Mouse (Mus musculus): ENCODE results near the gene Mef2b. TPM values are rescaled to one million over a fixed set of nuclear protein-coding genes. Genes with fewer than 3 reads are reported as not detected.

Mef2b gene
- polyA plus RNA-seq, 1 experiment, result 0.31 TPM

DNA sequence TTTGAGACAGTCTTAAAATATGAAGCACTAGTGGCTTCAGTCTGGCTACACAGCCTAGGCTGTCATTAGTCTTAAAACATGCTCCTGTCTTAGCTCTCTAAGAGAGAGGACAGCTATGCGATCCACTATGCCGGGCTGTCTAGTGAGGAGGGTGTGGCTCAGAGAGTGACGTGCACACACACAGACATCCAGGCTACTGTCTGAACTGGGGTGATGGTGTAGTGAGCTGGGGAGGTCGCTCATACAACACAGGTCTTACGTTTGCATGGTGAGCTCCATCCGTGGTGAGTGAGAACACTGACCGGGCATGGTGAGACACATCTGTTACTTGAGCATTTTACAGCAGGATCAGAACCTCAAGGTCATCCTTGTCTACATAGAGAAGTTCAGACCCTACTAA lies 31.7 kb downstream of the Mef2b start:
- Histone ChIP-seq H3K4me3 (replicated peaks; ENCODE audit: extremely low read depth, low read depth, low read length) (no peak overlapping the region), H3K4me1 (ENCODE audit: control insufficient read depth, insufficient read depth, low read length) (peaks cover 3% of the 10 kb centered on the region; the same call in 1 of the 2 replicates)
- no peak for DNase-seq
- TF ChIP-seq CTCF (IDR thresholded peaks at IDR 0.05; ENCODE audit: insufficient read depth, low read length) (no peak), POLR2A (IDR thresholded peaks at IDR 0.05; ENCODE audit: borderline replicate concordance, extremely low read depth, low read depth, low read length) (no peak)
- WGBS, result 89% methylated on average over 7 of the region's 7 CpGs

DNA sequence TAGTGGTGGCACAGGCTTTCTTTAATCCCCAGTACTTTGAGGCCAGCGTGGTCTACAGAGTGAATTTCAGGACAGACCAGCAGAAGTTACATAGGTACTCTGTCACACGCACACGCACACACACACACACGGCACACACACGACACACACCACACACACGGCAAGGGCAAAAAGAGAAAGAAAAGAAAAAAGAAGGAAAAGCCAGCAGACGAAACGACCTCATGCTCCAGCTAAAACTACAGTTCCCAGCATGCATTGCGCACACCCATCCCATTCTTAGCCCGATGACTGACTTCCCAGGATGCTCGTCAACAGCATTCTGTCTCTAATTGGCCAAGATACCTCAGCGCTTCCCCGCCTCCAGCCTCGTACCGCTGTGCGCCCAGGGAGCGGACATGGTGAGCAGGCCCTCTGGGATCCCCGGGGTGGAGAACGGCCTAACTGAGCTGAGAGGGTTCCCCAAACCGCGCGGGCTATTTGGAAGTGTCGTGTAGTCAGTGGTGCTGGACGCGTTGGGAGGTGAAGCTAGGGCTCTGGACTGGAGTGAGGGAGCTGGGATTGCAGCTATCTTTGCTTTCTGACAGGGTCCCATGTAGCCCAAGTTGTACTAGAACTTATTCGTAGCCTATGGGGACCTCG lies 32.7 kb downstream of the Mef2b start, which contains the start of gene Tmem161a:
Gene Tmem161a (plus strand): TSS at position 314 of the 639 bp plus-strand sequence.
- 2% methylated on average over 27 of the region's 27 CpGs for WGBS
- Histone ChIP-seq H3K4me1 (ENCODE audit: control insufficient read depth, insufficient read depth, low read length) (peaks cover 3% of the 10 kb centered on the region; the same call in 1 of the 2 replicates), H3K4me3 (replicated peaks; ENCODE audit: extremely low read depth, low read depth, low read length) (peak within 1 kb of the TSS; percentile 95)
- no peak for TF ChIP-seq CTCF (IDR thresholded peaks at IDR 0.05; ENCODE audit: insufficient read depth, low read length)
- peak; percentile 92; the same call in 1 of the 2 replicates for TF ChIP-seq POLR2A (IDR thresholded peaks at IDR 0.05; ENCODE audit: borderline replicate concordance, extremely low read depth, low read depth, low read length)
- peak; percentile 85 for DNase-seq

DNA sequence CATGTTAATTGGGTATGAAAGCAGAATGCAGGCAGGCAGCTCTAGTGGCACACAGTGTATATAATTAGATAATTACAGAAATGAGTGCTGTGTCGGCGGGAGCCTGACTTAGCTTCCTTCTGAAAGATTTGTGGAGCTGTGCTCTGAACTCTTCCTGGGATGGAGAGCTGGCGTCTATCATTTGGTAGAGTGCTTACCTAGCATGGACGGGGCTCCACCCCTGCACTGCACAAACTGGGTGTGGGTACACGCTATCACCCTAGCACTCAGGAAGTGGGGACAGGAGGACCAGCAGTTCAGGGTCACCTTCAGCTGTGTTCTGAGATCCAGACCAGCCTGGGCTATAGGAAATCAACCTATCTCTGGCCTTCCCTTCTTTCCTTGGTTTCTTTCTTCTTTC lies 33.8 kb downstream of the Mef2b start:
- DNase-seq, result no peak
- Histone ChIP-seq H3K4me1 (ENCODE audit: control insufficient read depth, insufficient read depth, low read length) (peaks cover 3% of the 10 kb centered on the region; the same call in 1 of the 2 replicates), H3K4me3 (replicated peaks; ENCODE audit: extremely low read depth, low read depth, low read length) (no peak overlapping the region)
- 73% methylated on average over 5 of the region's 5 CpGs for WGBS
- no peak for TF ChIP-seq CTCF (IDR thresholded peaks at IDR 0.05; ENCODE audit: insufficient read depth, low read length)
- TF ChIP-seq POLR2A (IDR thresholded peaks at IDR 0.05; ENCODE audit: borderline replicate concordance, extremely low read depth, low read depth, low read length), result no peak

DNA sequence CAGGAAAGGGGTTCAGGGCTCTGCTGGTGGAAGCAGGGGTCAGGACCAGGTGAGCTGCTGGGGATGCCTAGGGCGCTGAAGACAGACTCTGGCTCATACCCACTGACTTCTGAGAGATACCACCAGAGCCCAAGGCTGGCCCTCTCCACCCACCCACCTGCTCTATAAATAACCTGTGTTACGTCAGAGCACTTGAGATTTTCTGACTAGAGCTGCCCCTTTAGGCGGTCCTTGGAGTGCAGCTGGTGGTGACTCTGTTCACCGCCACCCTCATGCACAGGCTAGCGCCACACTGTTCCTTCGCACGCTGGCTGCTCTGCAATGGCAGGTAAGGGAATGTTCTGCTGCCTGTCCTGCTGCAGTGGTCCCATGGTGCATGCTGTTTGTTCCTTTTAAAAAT lies 34.6 kb downstream of the Mef2b start:
- WGBS, result 70% methylated on average over 7 of the region's 7 CpGs
- TF ChIP-seq CTCF (IDR thresholded peaks at IDR 0.05; ENCODE audit: insufficient read depth, low read length), result no peak

DNA sequence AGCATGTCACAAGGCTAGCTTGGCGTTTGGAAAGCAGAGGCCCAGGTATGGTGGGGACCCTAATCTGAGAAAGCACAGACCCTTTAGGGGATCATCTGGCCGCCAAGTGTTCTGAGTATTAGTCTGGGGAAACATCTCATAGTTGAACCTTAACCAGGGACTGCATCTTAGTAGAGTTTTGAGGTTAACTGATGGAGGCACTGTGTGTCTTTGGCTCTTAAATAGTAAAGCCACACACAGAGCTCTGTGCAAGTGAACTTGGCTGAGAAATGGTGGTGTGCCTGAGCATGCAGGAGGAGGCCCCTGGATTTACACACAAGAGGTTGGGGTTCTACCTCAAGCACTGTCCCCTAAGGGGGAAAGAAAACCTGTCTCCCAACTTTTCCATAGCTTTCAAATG lies 38.7 kb downstream of the Mef2b start:
- TF ChIP-seq CTCF (IDR thresholded peaks at IDR 0.05; ENCODE audit: insufficient read depth, low read length), result no peak
- no peak for TF ChIP-seq POLR2A (IDR thresholded peaks at IDR 0.05; ENCODE audit: borderline replicate concordance, extremely low read depth, low read depth, low read length)
- Histone ChIP-seq H3K4me3 (replicated peaks; ENCODE audit: extremely low read depth, low read depth, low read length) (no peak overlapping the region), H3K4me1 (ENCODE audit: control insufficient read depth, insufficient read depth, low read length) (0 out of 2 replicates have a peak, but pooled peaks cover 3% of the 10 kb centered on the region)
- DNase-seq, result no peak
- 97% methylated on average over 2 of the region's 2 CpGs for WGBS

More for the DNA sequence above, 34.6 kb downstream of the Mef2b start:
- DNase-seq, result no peak
- H3K4me3 ChIP-seq (replicated peaks; ENCODE audit: extremely low read depth, low read depth, low read length), result no peak overlapping the region
- peaks cover 3% of the 10 kb centered on the region; the same call in 1 of the 2 replicates for H3K4me1 ChIP-seq (ENCODE audit: control insufficient read depth, insufficient read depth, low read length)

DNA sequence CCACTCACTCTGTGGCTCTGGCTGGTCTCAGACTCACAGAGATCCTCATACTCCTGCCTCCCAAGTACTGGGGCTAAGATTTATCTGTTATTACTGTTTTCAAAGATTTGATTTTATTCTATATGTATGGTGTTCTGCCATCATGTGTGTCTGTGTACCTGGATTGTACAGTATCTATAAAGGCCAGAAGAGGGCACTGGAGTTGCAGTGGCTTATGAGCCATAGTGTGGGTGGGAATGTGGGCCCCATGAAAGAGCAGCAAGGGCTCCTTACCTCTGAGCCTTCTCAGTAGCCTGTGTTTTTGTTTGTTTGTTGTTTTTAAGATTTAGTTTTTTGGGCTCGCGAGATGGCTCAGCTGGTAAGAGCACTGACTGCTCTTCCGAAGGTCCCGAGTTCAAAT lies 39.6 kb downstream of the Mef2b start:
- Histone ChIP-seq H3K4me1 (ENCODE audit: control insufficient read depth, insufficient read depth, low read length) (0 out of 2 replicates have a peak, but pooled peaks cover 3% of the 10 kb centered on the region), H3K4me3 (replicated peaks; ENCODE audit: extremely low read depth, low read depth, low read length) (no peak overlapping the region)
- 95% methylated on average over 4 of the region's 4 CpGs for WGBS
- DNase-seq, result no peak
- TF ChIP-seq POLR2A (IDR thresholded peaks at IDR 0.05; ENCODE audit: borderline replicate concordance, extremely low read depth, low read depth, low read length) (no peak), CTCF (IDR thresholded peaks at IDR 0.05; ENCODE audit: insufficient read depth, low read length) (peak; percentile 30; the same call in 1 of the 2 replicates)

DNA sequence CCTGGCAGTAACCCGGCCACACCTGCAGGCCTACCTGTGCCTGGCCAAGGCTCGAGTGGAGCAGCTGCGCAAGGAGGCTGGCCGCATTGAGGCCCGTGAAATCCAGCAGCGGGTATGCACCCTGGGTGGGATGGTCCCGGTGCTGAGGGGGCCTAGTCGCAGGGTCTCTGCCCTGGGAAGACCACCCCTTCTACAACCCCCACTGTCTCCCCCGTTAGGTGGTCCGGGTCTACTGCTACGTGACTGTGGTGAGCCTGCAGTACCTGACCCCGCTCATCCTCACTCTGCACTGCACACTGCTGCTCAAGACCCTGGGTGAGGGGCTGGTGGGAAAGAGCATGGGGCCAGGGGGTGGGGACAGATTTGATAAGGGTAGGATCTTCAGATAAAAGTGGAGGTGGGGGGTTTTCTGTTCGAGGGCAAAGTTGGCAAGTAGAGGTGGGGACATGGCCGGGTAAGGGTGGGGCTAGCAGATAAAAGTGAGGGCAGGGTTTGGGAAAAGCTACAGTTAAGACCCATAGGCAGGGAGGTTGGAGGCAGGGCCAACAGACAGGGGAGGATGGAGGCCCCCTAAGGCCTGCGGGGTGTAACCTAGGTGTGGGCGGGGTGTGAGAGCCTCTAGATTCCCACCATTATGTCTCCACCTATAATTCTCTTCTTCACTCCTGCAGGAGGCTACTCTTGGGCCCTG lies 41.8 kb downstream of the Mef2b start:
- H3K4me3 ChIP-seq (replicated peaks; ENCODE audit: extremely low read depth, low read depth, low read length), result no peak overlapping the region
- WGBS, result 80% methylated on average over 16 of the region's 16 CpGs
- no peaks in the 10 kb centered on the region for H3K4me1 ChIP-seq (ENCODE audit: control insufficient read depth, insufficient read depth, low read length)
- TF ChIP-seq CTCF (IDR thresholded peaks at IDR 0.05; ENCODE audit: insufficient read depth, low read length) (no peak), POLR2A (IDR thresholded peaks at IDR 0.05; ENCODE audit: borderline replicate concordance, extremely low read depth, low read depth, low read length) (no peak)
- DNase-seq, result no peak

DNA sequence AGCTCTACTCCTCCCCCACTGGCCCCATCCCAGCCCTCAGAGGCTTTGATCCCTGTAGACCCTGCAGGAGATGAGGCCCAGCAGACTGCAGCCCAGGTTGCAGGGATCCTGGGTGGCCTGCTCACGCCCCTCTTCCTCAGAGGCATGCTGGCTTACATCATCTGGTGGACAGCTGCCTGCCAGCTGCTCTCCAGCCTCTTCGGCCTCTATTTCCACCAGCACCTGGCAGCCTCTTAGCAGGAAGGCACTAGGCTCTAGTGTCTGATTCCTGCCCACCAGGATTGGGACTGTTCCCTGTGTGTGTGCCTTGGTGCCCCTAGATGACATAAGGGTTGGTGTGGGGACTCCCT lies 42.4 kb downstream of the Mef2b start:
- Histone ChIP-seq H3K4me1 (ENCODE audit: control insufficient read depth, insufficient read depth, low read length) (no peaks in the 10 kb centered on the region), H3K4me3 (replicated peaks; ENCODE audit: extremely low read depth, low read depth, low read length) (no peak overlapping the region)
- no peak for TF ChIP-seq POLR2A (IDR thresholded peaks at IDR 0.05; ENCODE audit: borderline replicate concordance, extremely low read depth, low read depth, low read length)
- no peak for DNase-seq
- WGBS, result 70% methylated on average over 2 of the region's 2 CpGs

DNA sequence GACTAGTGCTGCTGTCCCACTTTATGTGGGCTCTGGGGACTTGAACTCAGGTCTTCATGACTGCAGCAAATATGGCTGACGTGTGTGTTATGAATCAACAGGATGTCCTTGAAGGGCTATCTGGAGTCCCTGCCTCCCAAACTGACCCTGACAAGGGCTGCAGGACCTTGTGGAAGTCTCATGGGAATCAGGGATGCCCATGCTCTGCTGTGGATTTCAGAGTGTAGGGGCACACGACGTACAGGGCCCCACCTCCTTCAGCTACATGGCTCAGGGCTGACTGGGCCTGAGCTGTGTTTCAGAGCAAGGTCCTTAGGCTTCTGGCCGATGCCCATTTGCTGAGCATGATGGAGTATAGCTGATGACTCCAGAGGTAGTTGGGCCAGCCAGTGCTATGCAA lies 43.7 kb downstream of the Mef2b start:
- WGBS, result 89% methylated on average over 4 of the region's 4 CpGs
- no peak for DNase-seq
- TF ChIP-seq CTCF (IDR thresholded peaks at IDR 0.05; ENCODE audit: insufficient read depth, low read length) (no peak), POLR2A (IDR thresholded peaks at IDR 0.05; ENCODE audit: borderline replicate concordance, extremely low read depth, low read depth, low read length) (no peak)
- no peaks in the 10 kb centered on the region for H3K4me1 ChIP-seq (ENCODE audit: control insufficient read depth, insufficient read depth, low read length)
- no peak overlapping the region for H3K4me3 ChIP-seq (replicated peaks; ENCODE audit: extremely low read depth, low read depth, low read length)

DNA sequence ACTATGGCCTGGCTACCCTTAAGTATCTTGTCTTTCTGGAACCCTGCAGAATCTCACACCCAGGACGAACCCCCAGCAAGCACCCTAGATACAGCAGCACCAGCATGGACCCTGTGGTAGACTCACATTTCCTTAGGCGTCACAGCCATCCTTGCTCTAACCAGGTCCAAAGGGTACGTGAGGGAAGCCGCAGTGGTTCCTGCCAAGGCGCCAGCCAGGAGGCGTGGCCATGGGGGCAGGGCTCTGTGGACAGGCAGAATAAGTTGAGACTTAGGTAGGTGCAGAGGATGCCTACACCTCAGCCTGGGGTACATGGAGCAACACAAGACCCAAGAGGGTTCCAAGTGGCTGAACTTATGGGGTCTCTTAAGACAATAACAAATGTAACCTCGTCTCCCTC lies 49.2 kb downstream of the Mef2b start:
- H3K4me3 ChIP-seq (replicated peaks; ENCODE audit: extremely low read depth, low read depth, low read length), result no peak overlapping the region
- TF ChIP-seq CTCF (IDR thresholded peaks at IDR 0.05; ENCODE audit: insufficient read depth, low read length), result no peak
- no peak for DNase-seq
- WGBS, result 73% methylated on average over 7 of the region's 7 CpGs
- no peaks in the 10 kb centered on the region for H3K4me1 ChIP-seq (ENCODE audit: control insufficient read depth, insufficient read depth, low read length)
